23 mouse cellular contexts compared by ENCODE assay signal in the genomic region with DNA sequence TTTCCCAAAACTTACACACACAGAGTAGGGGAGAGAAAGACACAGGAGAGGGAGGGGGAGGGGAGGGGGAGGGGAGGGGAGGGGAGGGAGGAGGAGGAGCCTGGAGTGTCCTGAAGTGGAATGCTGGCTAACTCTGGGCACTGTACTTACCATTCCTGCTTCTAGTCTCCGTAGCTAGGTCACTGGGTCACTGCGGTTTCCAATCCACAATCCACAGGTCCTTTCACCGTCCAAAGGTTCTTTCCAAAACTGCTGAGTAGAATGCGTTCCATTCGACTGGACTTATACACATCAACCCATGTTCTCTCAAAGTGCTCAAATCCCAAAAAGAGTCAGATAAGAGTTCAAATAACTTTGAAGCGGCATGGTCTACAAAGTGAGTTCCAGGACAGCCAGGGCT. TPM values are rescaled to one million over a fixed set of nuclear protein-coding genes. Genes with fewer than 3 reads are reported as not detected.
"Had no signal": no experiment of that assay in that cellular context is flagged by ENCODE, and none has a peak within 500 bp of the region (broad histone marks: within the 10 kb centered on the region; RNA-seq: fewer than 3 reads in every experiment).

No protein-coding gene starts in this region.

- H3K4me2 ChIP-seq: intestine, embryonic 15.5 days; limb, embryonic 13.5 days; liver, embryonic 11.5 days; liver, embryonic 15.5 days; lung, embryonic 15.5 days; midbrain, embryonic 12.5 days; stomach, embryonic 15.5 days had no signal

- H3K36me3 ChIP-seq: intestine, embryonic 15.5 days; limb, embryonic 13.5 days; liver, embryonic 15.5 days; lung, embryonic 15.5 days; midbrain, embryonic 12.5 days; stomach, embryonic 15.5 days had no signal

- H3K9me3 ChIP-seq: intestine, embryonic 15.5 days; limb, embryonic 13.5 days; liver, embryonic 15.5 days; lung, embryonic 15.5 days; midbrain, embryonic 12.5 days; stomach, embryonic 15.5 days had no signal

- H3K27me3 ChIP-seq: stomach, embryonic 15.5 days had no signal

- DNase-seq: left cerebral cortex, postnatal 4 days; lung, postnatal 14 days; right cerebral cortex, postnatal 14 days; thymus, adult 2 months; thymus, postnatal 25 days had no signal

- H3K9ac ChIP-seq: intestine, embryonic 15.5 days; limb, embryonic 13.5 days; liver, embryonic 15.5 days; lung, embryonic 15.5 days; midbrain, embryonic 12.5 days; stomach, embryonic 15.5 days had no signal

- H3K4me3 ChIP-seq: intestine, embryonic 15.5 days; limb, embryonic 13.5 days; liver, embryonic 15.5 days; lung, embryonic 15.5 days; midbrain, embryonic 12.5 days; stomach, embryonic 15.5 days had no signal

- H3K4me1 ChIP-seq: intestine, embryonic 15.5 days; limb, embryonic 13.5 days; liver, embryonic 15.5 days; lung, embryonic 15.5 days; midbrain, embryonic 12.5 days; stomach, embryonic 15.5 days had no signal

- ATAC-seq: intestine, embryonic 15.5 days had no signal

- H3K27ac ChIP-seq: intestine, embryonic 15.5 days; limb, embryonic 13.5 days; liver, embryonic 15.5 days; lung, embryonic 15.5 days; midbrain, embryonic 12.5 days; stomach, embryonic 15.5 days had no signal

RNA-seq across cellular contexts. Expression of a gene that starts 7.1 kb away (rescaled TPM):
- total RNA-seq: layer of hippocampus, adult 8-10 months; layer of hippocampus, postnatal 14 days; left cerebral cortex, adult 18-20 months; left cerebral cortex, postnatal 10 days; left cerebral cortex, postnatal 4 days; megakaryocyte-erythroid progenitor cell, adult 5-6 weeks; midbrain, postnatal 0 days had no signal
- polyA plus RNA-seq: intestine, embryonic 15.5 days; large intestine, adult 2 months; limb, embryonic 13.5 days; liver, embryonic 11.5 days; liver, embryonic 15.5 days; lung, embryonic 15.5 days; midbrain, embryonic 12.5 days; midbrain, postnatal 0 days; neural tube, embryonic 14.5 days; spleen, adult 2 months; stomach, embryonic 15.5 days; testis, adult 2 months; thymus, adult 2 months; urinary bladder, adult 2 months had no signal

RNA-seq across cellular contexts. Expression of a gene that starts 42.1 kb away (rescaled TPM):
- total RNA-seq: megakaryocyte-erythroid progenitor cell, adult 5-6 weeks had no signal
